Mouse (Mus musculus): ENCODE measurements around the gene Hnrnpa0. TPM values are rescaled to one million over a fixed set of nuclear protein-coding genes. Genes with fewer than 3 reads are reported as not detected.

Gene Hnrnpa0
- polyA plus RNA-seq, 1 experiment from 2014 or later: 5.2 TPM

- Histone ChIP-seq H3K9ac (ENCODE audit: low read depth, low read length) (peak overlapping the region; percentile 97), H3K4me2 (ENCODE audit: low read depth, low read length) (peak overlapping the region; percentile 86), H3K9me3 (replicated peaks; ENCODE audit: control insufficient read depth, low read length) (no peaks in the 10 kb centered on the region), H3K27ac (ENCODE audit: low read length) (peak overlapping the region; percentile 96), H3K4me3 (ENCODE audit: low read depth, low read length) (peak overlapping the region; percentile 92), H3K36me3 (ENCODE audit: control insufficient read depth, insufficient read depth) (peaks cover 2% of the 10 kb centered on the region; the same call in 1 of the 2 replicates), H3K27me3 (ENCODE audit: control insufficient read depth, insufficient read depth, low read depth, low read length) (no peaks in the 10 kb centered on the region), H3K4me1 (ENCODE audit: control insufficient read depth, low read depth, low read length) (peaks cover 19% of the 10 kb centered on the region)
- WGBS (ENCODE audit: insufficient replicate concordance): 16% methylated on average over 4 of the region's 4 CpGs
- no peak for ATAC-seq (ENCODE audit: low read depth)
Observed at GRCm38 (mm10) chr13:58129687-58130246, 1.4 kb upstream of the Hnrnpa0 start.

- WGBS (ENCODE audit: insufficient replicate concordance): under 1% methylated on average over 78 of the region's 83 CpGs
- peak overlapping the region; percentile 86 for H3K4me2 ChIP-seq (ENCODE audit: low read depth, low read length)
- H3K4me1 ChIP-seq (ENCODE audit: control insufficient read depth, low read depth, low read length): peaks cover 27% of the 10 kb centered on the region
- peaks cover 2% of the 10 kb centered on the region; the same call in 1 of the 2 replicates for H3K36me3 ChIP-seq (ENCODE audit: control insufficient read depth, insufficient read depth)
- no peaks in the 10 kb centered on the region for H3K27me3 ChIP-seq (ENCODE audit: control insufficient read depth, insufficient read depth, low read depth, low read length)
- peak overlapping the region; percentile 96 for H3K27ac ChIP-seq (ENCODE audit: low read length)
- H3K9ac ChIP-seq (ENCODE audit: low read depth, low read length): peak overlapping the region; percentile 97
- no peaks in the 10 kb centered on the region for H3K9me3 ChIP-seq (replicated peaks; ENCODE audit: control insufficient read depth, low read length)
- peak; percentile 93 for ATAC-seq (ENCODE audit: low read depth)
- H3K4me3 ChIP-seq (ENCODE audit: low read depth, low read length): peak overlapping the region; percentile 92
Observed at GRCm38 (mm10) chr13:58128768-58129671, 664 bp upstream of the Hnrnpa0 start.

GRCm38 (mm10) chr13:58127766-58128361 lies 492 bp downstream of the Hnrnpa0 start:
- Histone ChIP-seq H3K4me3 (ENCODE audit: low read depth, low read length) (peak overlapping the region; percentile 92), H3K27ac (ENCODE audit: low read length) (peak overlapping the region; percentile 96), H3K4me2 (ENCODE audit: low read depth, low read length) (peak overlapping the region; percentile 74), H3K4me1 (ENCODE audit: control insufficient read depth, low read depth, low read length) (peaks cover 29% of the 10 kb centered on the region), H3K9me3 (replicated peaks; ENCODE audit: control insufficient read depth, low read length) (no peaks in the 10 kb centered on the region), H3K9ac (ENCODE audit: low read depth, low read length) (peak overlapping the region; percentile 97), H3K27me3 (ENCODE audit: control insufficient read depth, insufficient read depth, low read depth, low read length) (no peaks in the 10 kb centered on the region), H3K36me3 (ENCODE audit: control insufficient read depth, insufficient read depth) (peaks cover 2% of the 10 kb centered on the region; the same call in 1 of the 2 replicates)
- under 1% methylated on average over 80 of the region's 81 CpGs for WGBS (ENCODE audit: insufficient replicate concordance)
- ATAC-seq (ENCODE audit: low read depth): peak; percentile 17

GRCm38 (mm10) chr13:58126862-58127765 lies 1.2 kb downstream of the Hnrnpa0 start:
- Histone ChIP-seq H3K36me3 (ENCODE audit: control insufficient read depth, insufficient read depth) (peaks cover 2% of the 10 kb centered on the region; the same call in 1 of the 2 replicates), H3K4me3 (ENCODE audit: low read depth, low read length) (peak overlapping the region; percentile 92), H3K27me3 (ENCODE audit: control insufficient read depth, insufficient read depth, low read depth, low read length) (no peaks in the 10 kb centered on the region), H3K4me2 (ENCODE audit: low read depth, low read length) (peak overlapping the region; percentile 74), H3K27ac (ENCODE audit: low read length) (peak overlapping the region; percentile 96), H3K9ac (ENCODE audit: low read depth, low read length) (peak overlapping the region; percentile 97), H3K4me1 (ENCODE audit: control insufficient read depth, low read depth, low read length) (peaks cover 29% of the 10 kb centered on the region), H3K9me3 (replicated peaks; ENCODE audit: control insufficient read depth, low read length) (no peaks in the 10 kb centered on the region)
- no peak for ATAC-seq (ENCODE audit: low read depth)
- under 1% methylated on average over 50 of the region's 92 CpGs for WGBS (ENCODE audit: insufficient replicate concordance)

GRCm38 (mm10) chr13:58126126-58126525 lies 2.2 kb downstream of the Hnrnpa0 start:
- Histone ChIP-seq H3K27ac (ENCODE audit: low read length) (no peak overlapping the region), H3K36me3 (ENCODE audit: control insufficient read depth, insufficient read depth) (peaks cover 2% of the 10 kb centered on the region; the same call in 1 of the 2 replicates), H3K27me3 (ENCODE audit: control insufficient read depth, insufficient read depth, low read depth, low read length) (no peaks in the 10 kb centered on the region), H3K4me2 (ENCODE audit: low read depth, low read length) (peak overlapping the region; percentile 55), H3K9ac (ENCODE audit: low read depth, low read length) (no peak overlapping the region), H3K9me3 (replicated peaks; ENCODE audit: control insufficient read depth, low read length) (no peaks in the 10 kb centered on the region), H3K4me1 (ENCODE audit: control insufficient read depth, low read depth, low read length) (peaks cover 29% of the 10 kb centered on the region), H3K4me3 (ENCODE audit: low read depth, low read length) (peak overlapping the region; percentile 43)
- 27% methylated on average over 7 of the region's 7 CpGs for WGBS (ENCODE audit: insufficient replicate concordance)
- no peak for ATAC-seq (ENCODE audit: low read depth)

- Histone ChIP-seq H3K4me2 (ENCODE audit: low read depth, low read length) (no peak overlapping the region; the same call in 1 of the 2 replicates), H3K27me3 (ENCODE audit: control insufficient read depth, insufficient read depth, low read depth, low read length) (no peaks in the 10 kb centered on the region), H3K9me3 (replicated peaks; ENCODE audit: control insufficient read depth, low read length) (no peaks in the 10 kb centered on the region), H3K9ac (ENCODE audit: low read depth, low read length) (no peak overlapping the region), H3K36me3 (ENCODE audit: control insufficient read depth, insufficient read depth) (peaks cover 2% of the 10 kb centered on the region; the same call in 1 of the 2 replicates), H3K27ac (ENCODE audit: low read length) (no peak overlapping the region), H3K4me3 (ENCODE audit: low read depth, low read length) (no peak overlapping the region), H3K4me1 (ENCODE audit: control insufficient read depth, low read depth, low read length) (peaks cover 26% of the 10 kb centered on the region)
- 43% methylated on average over 2 of the region's 2 CpGs for WGBS (ENCODE audit: insufficient replicate concordance)
- no peak for ATAC-seq (ENCODE audit: low read depth)
Observed at GRCm38 (mm10) chr13:58124989-58125388, 3.4 kb downstream of the Hnrnpa0 start.

- Histone ChIP-seq H3K4me2 (ENCODE audit: low read depth, low read length) (no peak overlapping the region), H3K4me3 (ENCODE audit: low read depth, low read length) (no peak overlapping the region), H3K27me3 (ENCODE audit: control insufficient read depth, insufficient read depth, low read depth, low read length) (no peaks in the 10 kb centered on the region), H3K9ac (ENCODE audit: low read depth, low read length) (no peak overlapping the region), H3K4me1 (ENCODE audit: control insufficient read depth, low read depth, low read length) (peaks cover 20% of the 10 kb centered on the region), H3K36me3 (ENCODE audit: control insufficient read depth, insufficient read depth) (peaks cover 2% of the 10 kb centered on the region; the same call in 1 of the 2 replicates), H3K9me3 (replicated peaks; ENCODE audit: control insufficient read depth, low read length) (no peaks in the 10 kb centered on the region), H3K27ac (ENCODE audit: low read length) (no peak overlapping the region; the same call in 1 of the 2 replicates)
- ATAC-seq (ENCODE audit: low read depth): no peak
- WGBS (ENCODE audit: insufficient replicate concordance): 76% methylated on average over 3 of the region's 3 CpGs
Observed at GRCm38 (mm10) chr13:58124278-58124677, 4.1 kb downstream of the Hnrnpa0 start.

GRCm38 (mm10) chr13:58123381-58123780 lies 5.0 kb downstream of the Hnrnpa0 start:
- no peak overlapping the region for H3K4me3 ChIP-seq (ENCODE audit: low read depth, low read length)
- H3K4me1 ChIP-seq (ENCODE audit: control insufficient read depth, low read depth, low read length): peaks cover 20% of the 10 kb centered on the region
- no peak overlapping the region for H3K4me2 ChIP-seq (ENCODE audit: low read depth, low read length)
- ATAC-seq (ENCODE audit: low read depth): peak; percentile 51
- H3K27me3 ChIP-seq (ENCODE audit: control insufficient read depth, insufficient read depth, low read depth, low read length): no peaks in the 10 kb centered on the region
- peak overlapping the region; percentile 70 for H3K27ac ChIP-seq (ENCODE audit: low read length)
- H3K9me3 ChIP-seq (replicated peaks; ENCODE audit: control insufficient read depth, low read length): no peaks in the 10 kb centered on the region
- no peak overlapping the region for H3K9ac ChIP-seq (ENCODE audit: low read depth, low read length)
- WGBS (ENCODE audit: insufficient replicate concordance): 71% methylated on average over 8 of the region's 8 CpGs
- peaks cover 2% of the 10 kb centered on the region; the same call in 1 of the 2 replicates for H3K36me3 ChIP-seq (ENCODE audit: control insufficient read depth, insufficient read depth)
